Mouse (Mus musculus) heart, embryonic 14.5 days (tissue): ENCODE results near the gene Lrg1. TPM values are rescaled to one million over a fixed set of nuclear protein-coding genes. Genes with fewer than 3 reads are reported as not detected.
A peak's percentile ranks its signal among the peaks of the same experiment; 100 is the strongest.

ENCODE experiments used
- ATAC-seq: fragments of 200-750 bp; cut with Nextera tagmentation; 2 replicates; pipeline ENCODE4 v1.8.0; 2017; ENCODE audit warnings: low read depth, moderate TSS enrichment; ENCODE audit not compliant: insufficient number of reproducible peaks, insufficient read depth, low FRiP score
- H3K27ac ChIP-seq, 2 experiments: fragments of 200-500 bp in 1 of 2; fragments of 300-500 bp in 1 of 2; sonication (generic) in 1 of 2; replicated peaks in 1 of 2; 2 replicates each; pipeline ENCODE4 v1.5.1; 2012 to 2014; ENCODE audit warnings: low read depth in 2 of 2, low read length in 2 of 2, control low read depth in 1 of 2, mild to moderate bottlenecking in 1 of 2, mixed read lengths in 1 of 2; ENCODE audit not compliant: control insufficient read depth in 1 of 2, insufficient read depth in 1 of 2
- H3K27me3 ChIP-seq: fragments of 300-500 bp; sonication (generic); 2 replicates; pipeline ENCODE4 v1.6.1; 2014; ENCODE audit warnings: mild to moderate bottlenecking, low read length, control low read depth; ENCODE audit not compliant: control insufficient read depth, insufficient read depth
- H3K36me3 ChIP-seq: fragments of 300-500 bp; sonication (generic); 2 replicates; pipeline ENCODE4 v1.6.1; 2014; ENCODE audit warnings: mild to moderate bottlenecking, control low read depth, low read length, mixed read lengths; ENCODE audit not compliant: control insufficient read depth, insufficient read depth
- H3K4me1 ChIP-seq, 2 experiments: fragments of 200-500 bp in 1 of 2; fragments of 300-500 bp in 1 of 2; sonication (generic) in 1 of 2; 2 replicates each; pipeline ENCODE4 v1.6.1; 2012 to 2014; ENCODE audit warnings: low read length in 2 of 2, control low read depth in 1 of 2, mixed read lengths in 1 of 2; ENCODE audit not compliant: control insufficient read depth in 2 of 2, insufficient read depth in 2 of 2
- H3K4me2 ChIP-seq: fragments of 300-500 bp; sonication (generic); 2 replicates; pipeline ENCODE4 v1.6.1; 2014; ENCODE audit warnings: mild to moderate bottlenecking, low read length
- H3K4me3 ChIP-seq, 2 experiments: fragments of 200-500 bp in 1 of 2; fragments of 300-500 bp in 1 of 2; sonication (generic) in 1 of 2; 2 replicates each; pipeline ENCODE4 v1.5.1; 2012 to 2014; ENCODE audit warnings: low read length in 2 of 2, mild to moderate bottlenecking in 2 of 2, control low read depth in 1 of 2, low read depth in 1 of 2, moderate library complexity in 1 of 2; ENCODE audit not compliant: control insufficient read depth in 1 of 2, insufficient read depth in 1 of 2
- H3K9ac ChIP-seq: fragments of 300-500 bp; sonication (generic); 2 replicates; pipeline ENCODE4 v1.6.1; 2014; ENCODE audit warnings: mild to moderate bottlenecking, low read length
- H3K9me3 ChIP-seq: fragments of 300-500 bp; sonication (generic); 2 replicates; pipeline ENCODE4 v1.6.1; 2016; ENCODE audit warnings: low read length, control low read depth; ENCODE audit not compliant: control insufficient read depth
- WGBS: fragments of 180-500 bp; shearing (Covaris S2); extraction: QIAGEN DNeasy Blood & Tissue Kit; methylation state at CpG from one replicate; pipeline ENCODE4 v1.1.7; 2014; 5-methylcytosine and 5-hydroxymethylcytosine counted together
- polyA plus RNA-seq: library from polyadenylated mRNA; unstranded; fragments of >200 nt; fragmentation: Nextera tagmentation; extraction: Ambion mirVana; gene quantifications from 2 replicates; pipeline ENCODE4 v1.2.1, GENCODE M21; 2014

The Lrg1 gene
- polyA plus RNA-seq = 0.32 and 0.42 TPM in 2 replicates

- 49% methylated on average over 2 of the region's 2 CpGs for WGBS
- Histone ChIP-seq H3K36me3 (no peaks in the 10 kb centered on the region), H3K9me3 (peaks cover 18% of the 10 kb centered on the region), H3K4me3 (0 out of 4 replicates have a peak within 1 kb of the TSS, but pooled peaks of 1 of the 2 experiments have one; percentile 35), H3K27me3 (peaks cover 77% of the 10 kb centered on the region), H3K4me1 (peaks cover 17 to 23% of the 10 kb centered on the region in 2 experiments), H3K27ac (no peak within 1 kb of the TSS), H3K4me2 (peak within 1 kb of the TSS; percentile 71; the same call in 1 of the 2 replicates), H3K9ac (no peak within 1 kb of the TSS)
- no peak for ATAC-seq
These were observed at the start of gene Lrg1 for GRCm38 (mm10) chr17:56121826-56122225. Gene Lrg1 (minus strand): TSS chr17:56122001.

GRCm38 (mm10) chr17:56171456-56171855, 49.7 kb upstream of the Lrg1 start:
- Histone ChIP-seq H3K4me1 (0 out of 4 replicates have a peak, but pooled peaks cover 0 to 2% of the 10 kb centered on the region in 2 experiments), H3K27me3 (no peaks in the 10 kb centered on the region), H3K9ac (no peak overlapping the region), H3K27ac (no peak overlapping the region), H3K4me3 (no peak overlapping the region), H3K4me2 (no peak overlapping the region), H3K9me3 (no peaks in the 10 kb centered on the region), H3K36me3 (peaks cover 29% of the 10 kb centered on the region)
- 61% methylated on average over 9 of the region's 9 CpGs for WGBS
- ATAC-seq = no peak

GRCm38 (mm10) chr17:56170636-56171035, 48.8 kb upstream of the Lrg1 start:
- 56% methylated on average over 10 of the region's 10 CpGs for WGBS
- no peaks in the 10 kb centered on the region for H3K27me3 ChIP-seq
- ATAC-seq = no peak
- no peak overlapping the region for H3K9ac ChIP-seq
- H3K4me1 ChIP-seq = 0 out of 4 replicates have a peak, but pooled peaks cover 0 to 2% of the 10 kb centered on the region in 2 experiments
- no peak overlapping the region for H3K4me3 ChIP-seq
- no peak overlapping the region for H3K4me2 ChIP-seq
- no peaks in the 10 kb centered on the region for H3K9me3 ChIP-seq
- peaks cover 21% of the 10 kb centered on the region for H3K36me3 ChIP-seq
- peak overlapping the region; percentile 51 to 68 for H3K27ac ChIP-seq

- no peak overlapping the region for H3K9ac ChIP-seq
- H3K4me3 ChIP-seq = no peak overlapping the region
- H3K9me3 ChIP-seq = no peaks in the 10 kb centered on the region
- peak overlapping the region; percentile 51 to 68 for H3K27ac ChIP-seq
- H3K4me1 ChIP-seq = 0 out of 4 replicates have a peak, but pooled peaks cover 0 to 2% of the 10 kb centered on the region in 2 experiments
- WGBS = 47% methylated on average over 6 of the region's 6 CpGs
- ATAC-seq = 0 out of 2 replicates have a peak, but pooled peaks have one; percentile 29
- no peak overlapping the region for H3K4me2 ChIP-seq
- H3K27me3 ChIP-seq = no peaks in the 10 kb centered on the region
- H3K36me3 ChIP-seq = peaks cover 13% of the 10 kb centered on the region
These were observed 48.0 kb upstream of the Lrg1 start for GRCm38 (mm10) chr17:56169830-56170229.

GRCm38 (mm10) chr17:56165671-56166070, 43.9 kb upstream of the Lrg1 start:
- ATAC-seq = no peak
- 70% methylated on average over 11 of the region's 11 CpGs for WGBS

GRCm38 (mm10) chr17:56164510-56164909, 42.7 kb upstream of the Lrg1 start:
- no peak overlapping the region for H3K9ac ChIP-seq
- WGBS = 61% methylated on average over 3 of the region's 3 CpGs
- no peak for ATAC-seq
- H3K9me3 ChIP-seq = no peaks in the 10 kb centered on the region
- no peak overlapping the region for H3K4me2 ChIP-seq
- H3K27ac ChIP-seq = no peak overlapping the region
- no peak overlapping the region for H3K4me3 ChIP-seq
- peaks cover 11 to 13% of the 10 kb centered on the region in 2 experiments for H3K4me1 ChIP-seq
- no peaks in the 10 kb centered on the region for H3K36me3 ChIP-seq
- 0 out of 2 replicates have a peak, but pooled peaks cover 6% of the 10 kb centered on the region for H3K27me3 ChIP-seq

More at GRCm38 (mm10) chr17:56165671-56166070, 43.9 kb upstream of the Lrg1 start:
- Histone ChIP-seq H3K4me2 (no peak overlapping the region), H3K9me3 (no peaks in the 10 kb centered on the region), H3K4me1 (peaks cover 12 to 13% of the 10 kb centered on the region in 2 experiments), H3K36me3 (no peaks in the 10 kb centered on the region), H3K27ac (no peak overlapping the region), H3K4me3 (no peak overlapping the region), H3K27me3 (0 out of 2 replicates have a peak, but pooled peaks cover 6% of the 10 kb centered on the region), H3K9ac (no peak overlapping the region)

- H3K9me3 ChIP-seq = no peaks in the 10 kb centered on the region
These were observed 41.8 kb upstream of the Lrg1 start for GRCm38 (mm10) chr17:56163523-56164102.

More at GRCm38 (mm10) chr17:56163523-56164102, 41.8 kb upstream of the Lrg1 start:
- Histone ChIP-seq H3K4me1 (peaks cover 11 to 13% of the 10 kb centered on the region in 2 experiments), H3K9ac (peak overlapping the region; percentile 66; the same call in 1 of the 2 replicates), H3K27me3 (0 out of 2 replicates have a peak, but pooled peaks cover 6% of the 10 kb centered on the region), H3K36me3 (no peaks in the 10 kb centered on the region), H3K4me3 (peak overlapping the region in 1 of 2 experiments; percentile 44; a peak in 1 of 4 replicates), H3K27ac (0 out of 4 replicates have a peak overlapping the region, but pooled peaks of 1 of the 2 experiments have one; percentile 1), H3K4me2 (peak overlapping the region; percentile 85)
- ATAC-seq = no peak
- WGBS = 66% methylated on average over 6 of the region's 6 CpGs
